Mouse (Mus musculus) intestine, embryonic 16.5 days (tissue): ENCODE data around the gene Efcab5. TPM values are rescaled to one million over a fixed set of nuclear protein-coding genes. Genes with fewer than 3 reads are reported as not detected.
"Not testable (repeated sequence)": the region's sequence is repeated elsewhere in the genome, so short reads cannot be mapped to it uniquely, and the experiment has no call there.

Source experiments
- ATAC-seq: fragments of 200-750 bp; cut with Nextera tagmentation; 2 replicates; pipeline ENCODE4 v1.8.0; 2017; ENCODE audit warnings: moderate TSS enrichment, moderate library complexity
- H3K27ac ChIP-seq: fragments of 300-500 bp; sonication (generic); 2 replicates; pipeline ENCODE4 v1.5.1; 2014; ENCODE audit warnings: mild to moderate bottlenecking, low read length
- H3K27me3 ChIP-seq: fragments of 300-500 bp; sonication (generic); replicated peaks from 2 replicates; pipeline ENCODE4 v1.6.1; 2014; ENCODE audit warnings: low read length, control low read depth, mixed read lengths; ENCODE audit not compliant: control insufficient read depth, insufficient read depth
- H3K36me3 ChIP-seq: fragments of 300-500 bp; sonication (generic); 2 replicates; pipeline ENCODE4 v1.6.1; 2014; ENCODE audit warnings: low read length, control low read depth; ENCODE audit not compliant: control insufficient read depth, insufficient read depth
- H3K4me1 ChIP-seq: fragments of 300-500 bp; sonication (generic); 2 replicates; pipeline ENCODE4 v1.6.1; 2014; ENCODE audit warnings: low read length, control low read depth, mixed read lengths; ENCODE audit not compliant: control insufficient read depth, insufficient read depth
- H3K4me2 ChIP-seq: fragments of 300-500 bp; sonication (generic); 2 replicates; pipeline ENCODE4 v1.6.1; 2014; ENCODE audit warnings: low read depth, low read length, control low read depth
- H3K4me3 ChIP-seq: fragments of 300-500 bp; sonication (generic); 2 replicates; pipeline ENCODE4 v1.5.1; 2014; ENCODE audit warnings: mild to moderate bottlenecking, low read length
- H3K9ac ChIP-seq: fragments of 300-500 bp; sonication (generic); 2 replicates; pipeline ENCODE4 v1.6.1; 2014; ENCODE audit warnings: low read depth, low read length
- H3K9me3 ChIP-seq: fragments of 300-500 bp; sonication (generic); 2 replicates; pipeline ENCODE4 v1.6.1; 2016; ENCODE audit warnings: low read length, control low read depth; ENCODE audit not compliant: control insufficient read depth
- WGBS: fragments of 180-500 bp; shearing (Covaris S2); extraction: QIAGEN DNeasy Blood & Tissue Kit; methylation state at CpG from one replicate; pipeline ENCODE4 v1.1.7; 2014; 5-methylcytosine and 5-hydroxymethylcytosine counted together
- polyA plus RNA-seq: library from polyadenylated mRNA; unstranded; fragments of >200 nt; fragmentation: Nextera tagmentation; extraction: Ambion mirVana; gene quantifications from 2 replicates; pipeline ENCODE4 v1.2.1, GENCODE M21; 2015

Gene Efcab5
- polyA plus RNA-seq, 1 experiment from 2014 or later = 0.37 TPM

DNA sequence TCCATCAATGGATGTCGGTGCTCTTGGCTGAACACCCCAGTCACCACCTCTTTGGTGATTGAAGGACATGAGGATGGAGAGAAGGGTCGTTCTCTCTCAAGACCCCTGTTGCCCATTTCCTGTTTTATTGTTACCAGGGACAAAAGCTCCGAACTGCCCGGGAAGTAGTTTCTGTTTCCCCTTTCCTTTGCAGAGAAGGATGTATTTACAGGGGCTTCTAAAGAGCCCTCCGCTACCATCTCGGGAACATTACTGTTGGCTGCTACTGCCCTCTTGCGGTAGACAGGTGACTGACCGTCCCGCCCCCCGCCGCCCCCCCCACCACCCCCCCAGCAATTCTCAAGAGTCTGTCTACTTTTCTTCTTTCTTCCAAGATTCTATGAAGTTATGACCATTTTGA, 95.6 kb downstream of the Efcab5 start:
- ATAC-seq = no peak
- H3K36me3 ChIP-seq = no peaks in the 10 kb centered on the region

DNA sequence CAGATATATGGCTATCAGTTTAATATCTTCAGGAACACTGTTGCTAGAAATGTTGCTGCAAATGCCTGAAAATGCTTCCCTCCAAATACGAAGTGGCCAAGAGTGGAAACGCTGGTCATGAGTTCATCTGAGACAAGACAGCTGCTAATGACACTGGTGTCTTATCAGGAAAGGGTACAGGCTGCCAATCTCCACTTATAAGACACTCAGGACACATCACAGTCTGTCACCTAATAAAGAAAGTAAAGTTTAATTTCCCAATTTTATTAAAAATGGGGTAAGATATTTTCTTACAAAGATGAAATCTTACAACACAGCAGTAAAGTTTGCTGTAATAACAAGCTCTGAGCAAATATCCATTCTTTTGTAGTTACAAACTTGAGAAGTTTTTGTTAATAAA, 99.6 kb downstream of the Efcab5 start:
- Histone ChIP-seq H3K27me3 (no peaks in the 10 kb centered on the region; the same call in 1 of the 2 replicates), H3K27ac (no peak overlapping the region), H3K9me3 (no peaks in the 10 kb centered on the region), H3K9ac (no peak overlapping the region), H3K36me3 (no peaks in the 10 kb centered on the region), H3K4me3 (no peak overlapping the region), H3K4me1 (0 out of 2 replicates have a peak, but pooled peaks cover 6% of the 10 kb centered on the region), H3K4me2 (no peak overlapping the region)
- no peak for ATAC-seq
- 62% methylated on average over 2 of the region's 2 CpGs for WGBS

More for the DNA sequence above, 95.6 kb downstream of the Efcab5 start:
- peak overlapping the region; percentile 40; the same call in 1 of the 2 replicates for H3K9ac ChIP-seq
- no peaks in the 10 kb centered on the region for H3K9me3 ChIP-seq
- WGBS = 2% methylated on average over 11 of the region's 11 CpGs
- no peaks in the 10 kb centered on the region; the same call in 1 of the 2 replicates for H3K27me3 ChIP-seq
- H3K4me1 ChIP-seq = peaks cover 9% of the 10 kb centered on the region; the same call in 1 of the 2 replicates
- H3K4me3 ChIP-seq = peak overlapping the region; percentile 35
- H3K27ac ChIP-seq = no peak overlapping the region
- H3K4me2 ChIP-seq = peak overlapping the region; percentile 52

DNA sequence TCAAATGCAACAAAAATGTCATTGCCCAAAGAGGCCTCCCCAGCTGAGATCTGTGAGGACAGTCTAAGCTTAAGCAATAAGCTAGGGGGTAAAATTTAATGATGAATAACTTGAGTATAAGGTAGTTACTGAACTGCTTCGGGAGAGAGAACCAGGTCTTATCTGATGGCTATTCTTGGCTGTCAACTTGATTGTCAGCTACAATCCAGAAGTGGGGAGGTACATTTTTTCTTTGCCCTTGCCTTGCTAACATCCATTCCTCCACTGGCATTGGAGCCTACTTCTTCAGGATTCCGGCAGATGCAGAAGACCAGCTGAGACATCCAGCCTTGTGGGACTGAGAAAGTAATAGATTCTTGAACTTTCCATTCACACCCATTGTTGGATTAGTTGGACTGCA, 101.8 kb downstream of the Efcab5 start:
- Histone ChIP-seq H3K36me3 (no peaks in the 10 kb centered on the region), H3K4me2 (no peak overlapping the region), H3K4me3 (no peak overlapping the region), H3K4me1 (no peaks in the 10 kb centered on the region), H3K9ac (no peak overlapping the region), H3K9me3 (no peaks in the 10 kb centered on the region), H3K27me3 (peaks cover 2% of the 10 kb centered on the region; the same call in 1 of the 2 replicates), H3K27ac (no peak overlapping the region)
- ATAC-seq = no peak
- WGBS = 85% methylated on average over 2 of the region's 2 CpGs

DNA sequence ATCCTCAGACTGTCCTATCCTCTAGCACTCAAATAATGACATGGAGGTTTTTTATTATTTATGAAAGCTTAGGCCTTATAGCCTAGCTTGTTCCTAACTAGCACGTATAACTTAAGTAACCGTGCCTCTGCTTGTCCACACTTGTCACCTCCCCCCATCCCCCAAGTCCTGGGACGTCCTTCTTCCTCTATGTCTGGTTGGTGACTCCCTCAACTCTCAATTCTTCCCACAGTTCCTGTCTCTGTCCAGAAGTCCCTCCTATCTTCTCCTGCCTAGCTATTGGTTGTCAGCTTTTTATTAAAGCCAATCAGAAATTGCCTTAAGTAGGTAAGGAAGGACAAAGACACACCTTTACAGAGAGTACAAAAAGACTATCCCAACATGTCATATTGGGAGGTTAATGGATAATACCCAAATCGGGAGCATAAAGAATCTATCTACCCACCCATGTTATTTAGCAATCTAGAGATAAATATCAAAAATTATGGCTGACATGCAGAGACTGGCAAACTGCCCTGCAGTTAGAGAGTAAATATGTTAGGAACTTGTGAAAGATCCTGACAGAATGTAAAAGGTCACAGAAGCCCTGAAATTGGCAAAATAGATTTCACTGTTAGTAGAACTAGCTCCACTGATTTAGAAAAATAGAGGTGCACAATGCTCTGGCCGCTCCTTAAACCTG, 104.6 kb downstream of the Efcab5 start:
- no peaks in the 10 kb centered on the region for H3K9me3 ChIP-seq
- H3K36me3 ChIP-seq = no peaks in the 10 kb centered on the region
- H3K4me3 ChIP-seq = no peak overlapping the region
- 61% methylated on average over 5 of the region's 5 CpGs for WGBS
- no peak for ATAC-seq
- H3K4me1 ChIP-seq = no peaks in the 10 kb centered on the region
- no peak overlapping the region for H3K27ac ChIP-seq
- H3K27me3 ChIP-seq = peaks cover 2% of the 10 kb centered on the region
- no peak overlapping the region for H3K4me2 ChIP-seq
- H3K9ac ChIP-seq = no peak overlapping the region

DNA sequence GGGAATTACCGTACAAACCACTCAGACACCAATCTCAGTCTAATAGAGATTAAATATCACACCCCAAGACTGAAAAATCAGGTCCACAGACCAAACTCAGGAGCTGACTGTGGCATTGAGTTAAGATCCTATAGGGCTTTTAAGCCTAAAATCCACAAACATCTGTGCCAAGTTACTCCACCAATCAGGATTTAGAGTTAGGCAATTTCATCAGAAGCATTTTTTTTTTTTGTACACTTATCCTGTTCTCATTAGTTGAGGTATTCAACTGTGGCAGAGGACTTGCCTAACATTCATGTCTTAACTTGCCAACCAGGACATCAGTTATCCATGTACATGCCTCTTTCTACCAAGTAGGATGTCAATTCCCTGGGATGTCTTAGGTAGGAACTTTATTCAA, 109.4 kb downstream of the Efcab5 start:
- no peaks in the 10 kb centered on the region for H3K4me1 ChIP-seq
- H3K9ac ChIP-seq = no peak overlapping the region
- H3K4me2 ChIP-seq = no peak overlapping the region
- no peaks in the 10 kb centered on the region for H3K36me3 ChIP-seq
- no peak for ATAC-seq
- no peak overlapping the region for H3K27ac ChIP-seq
- WGBS = 86% methylated on average over 1 of the region's 1 CpGs
- H3K27me3 ChIP-seq = peaks cover 2% of the 10 kb centered on the region; the same call in 1 of the 2 replicates
- H3K9me3 ChIP-seq = no peaks in the 10 kb centered on the region
- no peak overlapping the region for H3K4me3 ChIP-seq

DNA sequence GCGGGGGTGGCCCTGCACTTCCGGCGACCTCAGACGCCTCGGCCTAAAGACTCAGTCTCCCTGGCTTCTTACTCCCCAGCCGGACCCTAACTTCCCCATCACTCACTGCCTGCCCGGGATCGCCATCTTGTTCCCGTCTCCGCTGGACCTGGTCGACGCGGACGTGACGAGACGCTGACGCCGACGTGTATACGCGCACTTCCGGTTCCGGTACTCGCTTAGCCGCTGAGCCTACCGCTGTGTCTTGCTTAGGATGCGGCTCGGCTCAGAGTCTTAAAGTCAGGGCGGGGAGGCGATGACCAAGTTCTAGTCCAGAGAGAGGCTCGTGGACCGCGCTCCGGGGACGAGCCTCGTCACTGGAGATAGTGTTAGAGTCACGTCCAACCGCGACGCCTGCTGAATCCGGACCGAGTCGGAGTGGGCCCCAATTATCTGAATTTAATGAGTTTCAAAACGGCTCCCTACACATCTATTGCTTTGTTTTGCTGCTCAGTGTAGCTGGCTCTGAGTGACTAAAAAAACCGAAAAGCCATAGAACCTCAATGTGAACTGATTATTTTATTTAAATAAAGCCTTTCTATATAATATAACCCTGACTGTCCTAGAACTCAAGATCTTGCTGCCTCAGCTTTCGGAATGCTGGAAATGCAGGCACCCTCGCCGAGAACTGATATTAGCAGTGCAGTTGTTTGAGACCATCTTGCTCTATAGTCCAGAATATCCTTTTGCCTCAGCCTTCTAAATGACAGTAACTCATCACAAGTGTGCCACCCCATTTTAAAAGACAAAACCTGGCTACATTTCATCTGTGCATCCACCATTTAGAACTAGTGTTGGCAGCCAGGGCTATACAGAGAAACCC, 110.3 kb downstream of the Efcab5 start, which contains the start of gene Nsrp1:
TSS of gene Nsrp1 (minus strand) at position 163 of the 862 bp plus-strand sequence.
- ATAC-seq = peak; percentile 100
- Histone ChIP-seq H3K27me3 (no peaks in the 10 kb centered on the region; the same call in 1 of the 2 replicates), H3K36me3 (no peaks in the 10 kb centered on the region), H3K4me3 (peak within 1 kb of the TSS; percentile 85), H3K4me1 (no peaks in the 10 kb centered on the region), H3K27ac (peak within 1 kb of the TSS; percentile 72), H3K9me3 (no peaks in the 10 kb centered on the region), H3K9ac (peak within 1 kb of the TSS; percentile 86), H3K4me2 (peak within 1 kb of the TSS; percentile 62)
- 4% methylated on average over 48 of the region's 48 CpGs for WGBS

DNA sequence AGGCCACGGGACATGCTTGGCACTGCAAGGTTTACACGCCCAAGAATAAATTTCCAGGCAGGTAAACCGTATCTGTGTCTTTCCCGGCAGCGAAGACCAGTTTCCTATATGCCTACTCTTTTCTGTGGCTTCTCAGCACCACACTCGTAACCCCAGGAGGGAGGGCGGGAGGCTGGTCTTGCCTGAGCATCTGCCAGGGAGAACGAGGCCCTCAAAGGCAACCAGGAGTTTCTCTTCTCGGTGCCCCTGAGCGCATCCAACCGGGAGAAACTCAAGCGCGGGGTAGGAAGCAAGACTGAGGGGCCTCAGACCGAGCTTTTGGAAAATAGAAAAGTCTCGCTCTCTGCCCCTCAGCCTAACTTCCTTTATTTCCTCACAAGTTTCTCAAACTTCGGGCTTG, 111.0 kb downstream of the Efcab5 start:
- peak overlapping the region; percentile 86 for H3K9ac ChIP-seq
- peak overlapping the region; percentile 85 for H3K4me3 ChIP-seq
- H3K27me3 ChIP-seq = no peaks in the 10 kb centered on the region; the same call in 1 of the 2 replicates
- no peaks in the 10 kb centered on the region for H3K4me1 ChIP-seq
- ATAC-seq = peak; percentile 65
- no peaks in the 10 kb centered on the region for H3K36me3 ChIP-seq
- H3K4me2 ChIP-seq = peak overlapping the region; percentile 62
- WGBS = 3% methylated on average over 16 of the region's 16 CpGs
- H3K9me3 ChIP-seq = no peaks in the 10 kb centered on the region
- peak overlapping the region; percentile 67 for H3K27ac ChIP-seq

DNA sequence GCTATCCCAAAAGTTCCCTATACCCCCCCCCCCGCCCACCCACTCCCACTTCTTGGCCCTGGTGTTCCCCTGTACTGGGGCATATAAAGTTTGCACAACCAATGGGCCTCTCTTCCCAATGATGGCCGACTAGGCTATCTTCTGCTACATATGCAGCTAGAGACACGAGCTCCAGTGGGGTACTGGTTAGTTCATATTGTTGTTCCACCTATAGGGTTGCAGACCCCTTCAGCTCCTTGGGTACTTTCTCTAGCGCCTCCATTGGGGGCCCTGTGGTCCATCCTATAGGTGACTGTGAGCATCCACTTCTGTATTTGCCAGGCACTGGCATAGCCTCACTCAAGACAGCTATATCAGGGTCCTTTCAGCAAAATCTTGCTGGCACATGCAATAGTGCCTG, 111.4 kb downstream of the Efcab5 start:
- ATAC-seq, H3K27me3 ChIP-seq: not testable (repeated sequence)
- 52% methylated on average over 4 of the region's 4 CpGs for WGBS

DNA sequence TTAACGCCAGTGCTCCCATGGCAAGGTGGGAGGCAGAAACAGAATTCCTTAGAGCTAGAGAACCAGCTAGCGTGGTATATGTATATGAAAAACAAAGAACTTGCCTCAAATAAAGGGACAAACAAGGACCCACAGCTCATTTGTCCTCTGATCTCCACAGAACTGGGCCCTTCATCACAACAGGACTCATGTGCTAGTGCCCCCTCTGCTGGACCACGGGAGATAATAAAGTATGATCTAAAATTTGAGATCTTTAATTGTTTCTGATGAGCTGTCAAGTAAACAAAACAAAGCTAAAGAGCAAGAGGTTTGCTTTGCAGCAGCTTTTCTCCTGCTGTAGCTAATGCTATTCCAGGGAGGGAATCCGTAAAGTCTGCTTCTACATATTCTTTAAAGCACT, 118.0 kb downstream of the Efcab5 start:
- H3K27ac ChIP-seq = no peak overlapping the region
- no peak overlapping the region for H3K4me2 ChIP-seq
- H3K4me1 ChIP-seq = peaks cover 2% of the 10 kb centered on the region; the same call in 1 of the 2 replicates
- ATAC-seq = no peak
- H3K9me3 ChIP-seq = no peaks in the 10 kb centered on the region
- H3K4me3 ChIP-seq = no peak overlapping the region
- H3K9ac ChIP-seq = no peak overlapping the region
- 71% methylated on average over 4 of the region's 4 CpGs for WGBS
- H3K36me3 ChIP-seq = no peaks in the 10 kb centered on the region
- no peaks in the 10 kb centered on the region for H3K27me3 ChIP-seq

More for the DNA sequence above, 111.4 kb downstream of the Efcab5 start:
- Histone ChIP-seq H3K9ac (peak overlapping the region; percentile 86), H3K4me2 (peak overlapping the region; percentile 62), H3K4me3 (peak overlapping the region; percentile 85)
- H3K27ac ChIP-seq, H3K4me1 ChIP-seq, H3K9me3 ChIP-seq, H3K36me3 ChIP-seq: not testable (repeated sequence)
